Mouse (Mus musculus) small intestine, adult 2 months (tissue): ENCODE results near the gene Prkacb.

Experiments used
- CTCF ChIP-seq: fragments of 200-500 bp; IDR thresholded peaks from 2 replicates; pipeline ENCODE4 v1.5.1; 2012; ENCODE audit warnings: low read depth, mild to moderate bottlenecking, control low read depth, inconsistent platforms, low read length, moderate library complexity, mixed read lengths; ENCODE audit not compliant: insufficient replicate concordance, insufficient read length; ENCODE audit errors: extremely low read depth
- POLR2A ChIP-seq: fragments of 200-500 bp; IDR thresholded peaks from 2 replicates; pipeline ENCODE4 v1.6.1; 2012; ENCODE audit warnings: low read depth, mild to moderate bottlenecking, control low read depth, inconsistent platforms, low read length, moderate library complexity

DNA sequence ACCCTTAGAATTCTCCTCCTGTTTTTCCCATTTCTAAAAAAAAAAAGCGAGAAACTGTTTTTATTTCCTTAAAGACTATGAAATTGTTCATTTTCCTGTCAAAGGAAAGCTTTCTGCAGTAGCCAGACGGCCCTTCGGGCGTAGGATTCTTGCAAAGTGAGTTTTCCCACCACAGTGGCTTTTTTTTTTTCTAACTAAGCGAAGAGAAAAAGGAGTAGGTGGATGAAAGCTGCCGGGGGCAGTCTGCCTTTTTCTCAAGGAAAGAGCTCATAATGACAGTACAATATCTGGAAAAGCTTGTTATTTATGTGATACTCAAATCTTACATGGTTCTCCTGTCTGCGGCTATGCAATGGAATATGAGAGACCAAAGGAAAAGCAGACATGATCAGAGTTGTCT lies 101.7 kb downstream of the Prkacb start:
- TF ChIP-seq CTCF: no peak
- TF ChIP-seq POLR2A: no peak
